Mouse (Mus musculus): ENCODE measurements around the gene Plrg1.

- no peak for TF ChIP-seq CTCF (IDR thresholded peaks at IDR 0.05; ENCODE audit: control insufficient read depth, insufficient read depth, low read length)
- no peak for TF ChIP-seq POLR2A (IDR thresholded peaks at IDR 0.05; ENCODE audit: borderline replicate concordance, control insufficient read depth, low read depth, low read length)
Measured at GRCm38 (mm10) chr3:83049680-83050079, 5.6 kb upstream of the Plrg1 start, which contains the start of gene Fgb.
